Mouse (Mus musculus): Measurements from ENCODE around the gene Cdc42bpb.

DNA sequence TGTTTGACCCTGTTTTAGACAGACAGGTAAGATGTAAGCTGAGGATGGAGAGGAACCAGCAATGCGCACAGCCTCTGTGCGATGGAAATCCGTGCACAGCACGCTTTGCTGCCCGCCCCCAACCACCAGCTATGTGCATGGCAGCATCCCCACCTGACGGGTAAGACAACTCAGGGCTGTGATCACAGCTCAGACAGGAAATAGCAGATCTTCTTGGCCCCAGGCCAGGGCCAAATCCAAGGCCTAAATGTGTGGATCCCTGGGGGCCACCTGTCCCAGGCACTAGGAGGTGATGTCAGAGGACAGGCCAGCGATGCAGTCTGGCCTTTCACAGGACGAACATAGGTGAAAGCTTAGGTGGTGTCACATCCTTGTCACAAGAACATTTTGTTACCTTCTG lies 21.3 kb downstream of the Cdc42bpb start:
- TF ChIP-seq CTCF (IDR thresholded peaks at IDR 0.05; ENCODE audit: low read depth, low read length) (no peak), POLR2A (IDR thresholded peaks at IDR 0.05; ENCODE audit: extremely low read depth, insufficient read depth, low read length) (no peak)

Data from liver, adult 2 months (tissue).